Mouse (Mus musculus) embryo, embryonic 10.5 days (tissue): ENCODE measurements around the gene Tagln2.

ENCODE experiments used
- DNase-seq: peaks from one replicate; pipeline ENCODE4 v3.0.0-alpha.2; 2015; ENCODE audit warnings: low spot score

Gene Tagln2

GRCm38 (mm10) chr1:172499765-172500441 lies at the start of gene Tagln2:
Gene Tagln2, plus strand, starts transcription at chr1:172500047.
- peak; percentile 86 for DNase-seq

GRCm38 (mm10) chr1:172450226-172450625 lies 49.6 kb upstream of the Tagln2 start:
- DNase-seq = no peak

- DNase-seq = no peak
Measured at GRCm38 (mm10) chr1:172450848-172451470, 48.9 kb upstream of the Tagln2 start.

GRCm38 (mm10) chr1:172452911-172453310 lies 46.9 kb upstream of the Tagln2 start:
- DNase-seq = no peak

- no peak for DNase-seq
Measured at GRCm38 (mm10) chr1:172453810-172454209, 46.0 kb upstream of the Tagln2 start.

GRCm38 (mm10) chr1:172455416-172455815 lies 44.4 kb upstream of the Tagln2 start:
- DNase-seq = no peak

GRCm38 (mm10) chr1:172456001-172456677 lies 43.7 kb upstream of the Tagln2 start:
- DNase-seq = no peak

GRCm38 (mm10) chr1:172457196-172457595 lies 42.7 kb upstream of the Tagln2 start:
- no peak for DNase-seq

GRCm38 (mm10) chr1:172458041-172458440 lies 41.8 kb upstream of the Tagln2 start:
- no peak for DNase-seq

- no peak for DNase-seq
Measured at GRCm38 (mm10) chr1:172461602-172462001, 38.2 kb upstream of the Tagln2 start.

GRCm38 (mm10) chr1:172462534-172462933 lies 37.3 kb upstream of the Tagln2 start:
- DNase-seq = no peak

GRCm38 (mm10) chr1:172463387-172464333 lies 36.2 kb upstream of the Tagln2 start:
- DNase-seq = no peak

GRCm38 (mm10) chr1:172468301-172468877 lies 31.5 kb upstream of the Tagln2 start:
- DNase-seq = no peak

GRCm38 (mm10) chr1:172469373-172469772 lies 30.5 kb upstream of the Tagln2 start:
- DNase-seq = no peak

GRCm38 (mm10) chr1:172469810-172470448 lies 29.9 kb upstream of the Tagln2 start:
- DNase-seq = no peak

GRCm38 (mm10) chr1:172472909-172473308 lies 26.9 kb upstream of the Tagln2 start:
- DNase-seq = no peak

- no peak for DNase-seq
Measured at GRCm38 (mm10) chr1:172474196-172474595, 25.7 kb upstream of the Tagln2 start.

- no peak for DNase-seq
Measured at GRCm38 (mm10) chr1:172475054-172475741, 24.6 kb upstream of the Tagln2 start, which contains the start of gene Slamf9. Gene Slamf9, plus strand, starts transcription at chr1:172475358.

- DNase-seq = no peak
Measured at GRCm38 (mm10) chr1:172478020-172478419, 21.8 kb upstream of the Tagln2 start.

GRCm38 (mm10) chr1:172480376-172480775 lies 19.5 kb upstream of the Tagln2 start:
- DNase-seq = no peak
